Mouse (Mus musculus) bone marrow, adult 2 months (tissue): Measurements from ENCODE around the gene Wee1.

Experiments used
- CTCF ChIP-seq: fragments of 200-500 bp; IDR thresholded peaks from 2 replicates; pipeline ENCODE4 v1.5.1; 2011; ENCODE audit warnings: low read length, control low read depth; ENCODE audit not compliant: control insufficient read depth, insufficient read depth
- POLR2A ChIP-seq: fragments of 200-500 bp; IDR thresholded peaks from 2 replicates; pipeline ENCODE4 v1.6.1; 2011; ENCODE audit warnings: low read depth, mild to moderate bottlenecking, control low read depth, low read length, borderline replicate concordance; ENCODE audit not compliant: control insufficient read depth

- TF ChIP-seq POLR2A (no peak), CTCF (no peak)
Observed at GRCm38 (mm10) chr7:110180613-110181012, 58.8 kb downstream of the Wee1 start.
